Mouse (Mus musculus) MEL-GATA-1-ER (cell line): Measurements from ENCODE around the gene Atxn1.

Source experiments
- DNase-seq: peaks from one replicate; pipeline ENCODE4 v3.0.0-alpha.2; 2012; ENCODE audit warnings: low read depth; ENCODE audit errors: extremely low read depth

Atxn1 gene

GRCm38 (mm10) chr13:45502791-45503190 lies 462.0 kb downstream of the Atxn1 start:
- no peak for DNase-seq

DNA sequence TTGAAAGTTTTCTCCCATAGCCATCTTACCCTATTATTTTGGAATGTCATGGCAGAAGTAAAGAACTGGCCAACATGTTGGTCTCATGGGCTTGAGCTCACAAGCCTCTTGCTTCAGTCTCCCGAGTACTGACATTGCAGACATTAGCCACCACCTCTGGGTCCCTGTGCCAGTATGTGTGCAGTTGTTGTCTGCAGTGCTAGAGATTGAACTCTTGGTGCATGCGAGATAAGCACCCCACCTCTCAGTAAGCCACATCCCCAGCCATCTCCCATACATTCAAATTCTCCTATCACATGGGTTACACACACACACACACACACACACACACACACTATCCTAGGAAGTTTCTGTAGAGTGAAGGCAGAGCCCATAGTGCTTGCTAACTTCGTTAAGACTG lies 464.9 kb downstream of the Atxn1 start:
- DNase-seq = no peak
